19 mouse cellular contexts compared by ENCODE assay signal in genomic region chr10:39896503-39896902, GRCm38 (mm10). TPM values are rescaled to one million over a fixed set of nuclear protein-coding genes. Genes with fewer than 3 reads are reported as not detected.
DNase-seq lines count a peak whose midpoint lies in the region; ATAC-seq and TF ChIP-seq lines count a peak whose summit lies in the region.
"Had no signal": no experiment of that assay in that cellular context is flagged by ENCODE, and none has a peak within 500 bp of the region (broad histone marks: within the 10 kb centered on the region; RNA-seq: fewer than 3 reads in every experiment).

No protein-coding gene starts in this region.

- no peaks in the 10 kb centered on the region for H3K27me3 ChIP-seq in stomach, postnatal 0 days (ENCODE audit: control insufficient read depth, insufficient read depth, low read length)
- H3K27me3 ChIP-seq: embryonic facial prominence, embryonic 13.5 days; forebrain, embryonic 12.5 days; liver, embryonic 13.5 days; midbrain, embryonic 13.5 days had no signal

- no peak for TF ChIP-seq EP300 in stomach, postnatal 0 days (optimal IDR thresholded peaks at IDR 0.05)

- H3K9me3 ChIP-seq in stomach, postnatal 0 days (ENCODE audit: control insufficient read depth, low read length), result no peaks in the 10 kb centered on the region
- H3K9me3 ChIP-seq: embryonic facial prominence, embryonic 13.5 days; forebrain, embryonic 12.5 days; liver, embryonic 13.5 days; midbrain, embryonic 13.5 days had no signal

- TF ChIP-seq CTCF in stomach, postnatal 0 days (IDR thresholded peaks at IDR 0.05; ENCODE audit: low read depth), result peak; percentile 49

- no peak for ATAC-seq in CD4-positive, CD25-positive, alpha-beta regulatory T cell, adult 4 months
- no peak for ATAC-seq in stomach, postnatal 0 days (ENCODE audit: low FRiP score, low TSS enrichment)
- no peak for ATAC-seq in frontal cortex, adult (ENCODE audit: low TSS enrichment)
- ATAC-seq: midbrain, embryonic 13.5 days had no signal

- no peak overlapping the region for H3K27ac ChIP-seq in stomach, postnatal 0 days (replicated peaks)
- H3K27ac ChIP-seq: embryonic facial prominence, embryonic 13.5 days; forebrain, embryonic 12.5 days; liver, embryonic 13.5 days; macrophage; midbrain, embryonic 13.5 days had no signal

- H3K4me3 ChIP-seq in stomach, postnatal 0 days (ENCODE audit: low read depth, low read length), result no peak overlapping the region
- H3K4me3 ChIP-seq: embryonic facial prominence, embryonic 13.5 days; forebrain, embryonic 12.5 days; liver, embryonic 13.5 days; midbrain, embryonic 13.5 days had no signal

- no peak overlapping the region for H3K9ac ChIP-seq in stomach, postnatal 0 days (ENCODE audit: low read length)
- H3K9ac ChIP-seq: embryonic facial prominence, embryonic 13.5 days; forebrain, embryonic 12.5 days; liver, embryonic 13.5 days; midbrain, embryonic 13.5 days had no signal

- 81% methylated on average over 5 of the region's 5 CpGs for WGBS in stomach, postnatal 0 days

- DNase-seq in CD4-positive, CD25-positive, alpha-beta regulatory T cell, adult 2 months (ENCODE audit: low read depth, low spot score), result peak; percentile 9
- peak; percentile 54 for DNase-seq in kidney, adult 9 months
- DNase-seq in kidney, adult 11 months, result no peak
- peak; percentile 20 for DNase-seq in thymus, postnatal 0 days (ENCODE audit: low spot score)
- DNase-seq in thymus, adult 18-20 months, result no peak
- no peak for DNase-seq in stomach, postnatal 0 days (ENCODE audit: low spot score)
- DNase-seq: adrenal gland, postnatal 14 days; cerebellum, postnatal 36 days; kidney, adult 18-20 months; liver, embryonic 13.5 days; thymus, postnatal 36 days had no signal

- H3K4me1 ChIP-seq in stomach, postnatal 0 days (replicated peaks; ENCODE audit: control insufficient read depth, insufficient read depth), result peaks cover 2% of the 10 kb centered on the region; the same call in 1 of the 2 replicates

- H3K4me2 ChIP-seq in stomach, postnatal 0 days (replicated peaks; ENCODE audit: low read depth), result no peak overlapping the region
- H3K4me2 ChIP-seq: embryonic facial prominence, embryonic 13.5 days; forebrain, embryonic 12.5 days; heart, embryonic 11.5 days; liver, embryonic 13.5 days; midbrain, embryonic 13.5 days had no signal

- H3K36me3 ChIP-seq in stomach, postnatal 0 days (ENCODE audit: control insufficient read depth, insufficient read depth, low read length), result no peaks in the 10 kb centered on the region
- H3K36me3 ChIP-seq: forebrain, embryonic 12.5 days; liver, embryonic 13.5 days had no signal

RNA-seq across cellular contexts. Expression of gene Mfsd4b4, which starts 2.5 kb away (rescaled TPM):
- polyA plus RNA-seq in CD4-positive, CD25-positive, alpha-beta regulatory T cell, adult 4 months (2017; shearing (Covaris generic)), result 1 to 10 TPM; 2.3 to 2.4 TPM
- 5.3 and 5.9 TPM in 2 replicates for polyA plus RNA-seq in thymus, postnatal 0 days (2015; fragmentation: Nextera tagmentation; extraction: Ambion mirVana)
- 1.8 and 1.9 TPM in 2 replicates for polyA plus RNA-seq in stomach, postnatal 0 days (2015; fragmentation: Nextera tagmentation; extraction: Ambion mirVana)

RNA-seq across cellular contexts. Expression of gene Mfsd4b2, which starts 30.2 kb away (rescaled TPM):
- not detected for polyA plus RNA-seq in CD4-positive, CD25-positive, alpha-beta regulatory T cell, adult 4 months (2017; shearing (Covaris generic))
- polyA plus RNA-seq in thymus, postnatal 0 days (2015; fragmentation: Nextera tagmentation; extraction: Ambion mirVana), result 0.14 and 0.16 TPM in 2 replicates
- polyA plus RNA-seq in stomach, postnatal 0 days (2015; fragmentation: Nextera tagmentation; extraction: Ambion mirVana), result not detected in 2 replicates
- polyA plus RNA-seq: embryonic facial prominence, embryonic 13.5 days; forebrain, embryonic 12.5 days; heart, embryonic 11.5 days; hindbrain, embryonic 11.5 days; liver, embryonic 13.5 days; macrophage; midbrain, embryonic 13.5 days had no signal

Comparison
In these comparisons a context has a peak if more than half of its experiments do, and no peak if none do; other contexts are left out.
1. DNase-seq: peak in CD4-positive, CD25-positive, alpha-beta regulatory T cell, adult 2 months (single experiment), kidney, adult 9 months (single experiment) and thymus, postnatal 0 days (single experiment); none in kidney, adult 11 months (single experiment), thymus, adult 18-20 months (0 of 2) and stomach, postnatal 0 days (single experiment).